ENCODE assay signal across 9 mouse cellular contexts in the genomic region with DNA sequence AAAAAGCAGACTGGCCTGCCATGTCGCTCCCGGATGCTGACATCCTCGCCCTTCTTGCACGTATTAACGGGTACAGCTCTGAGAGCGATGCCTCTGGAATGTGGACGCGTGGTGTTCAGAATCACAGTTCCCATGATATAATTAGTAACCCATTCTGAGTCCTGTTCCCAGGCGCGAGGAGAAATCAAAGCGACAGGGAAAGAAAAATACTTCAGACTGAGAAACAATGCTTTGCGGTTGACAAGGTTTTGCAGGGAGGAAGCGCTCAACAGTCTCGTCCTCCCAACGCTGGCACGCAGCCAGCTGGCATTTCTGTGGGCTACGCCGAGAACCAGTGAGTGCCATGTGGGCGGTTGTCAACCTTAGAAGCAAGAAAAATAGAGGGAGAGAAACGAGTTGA.
DNase-seq lines count a peak whose midpoint lies in the region; ATAC-seq and TF ChIP-seq lines count a peak whose summit lies in the region.
"Had no signal": no experiment of that assay in that cellular context is flagged by ENCODE, and none has a peak within 500 bp of the region (broad histone marks: within the 10 kb centered on the region; RNA-seq: fewer than 3 reads in every experiment).

No protein-coding gene starts in this region.

- H3K4me2 ChIP-seq in hindbrain, embryonic 14.5 days (replicated peaks): peak overlapping the region; percentile 38
- peak overlapping the region; percentile 42 for H3K4me2 ChIP-seq in midbrain, postnatal 0 days (ENCODE audit: low read depth, low read length, poor library complexity, severe bottlenecking)
- H3K4me2 ChIP-seq: limb, embryonic 13.5 days had no signal

- no peak overlapping the region for H3K9ac ChIP-seq in hindbrain, embryonic 14.5 days
- H3K9ac ChIP-seq in midbrain, postnatal 0 days (replicated peaks; ENCODE audit: low read length, poor library complexity, severe bottlenecking): 0 out of 2 replicates have a peak overlapping the region, but pooled peaks have one; percentile 33
- H3K9ac ChIP-seq: limb, embryonic 13.5 days had no signal

- no peaks in the 10 kb centered on the region for H3K36me3 ChIP-seq in hindbrain, embryonic 14.5 days (replicated peaks; ENCODE audit: control insufficient read depth, insufficient read depth)
- H3K36me3 ChIP-seq in midbrain, postnatal 0 days (ENCODE audit: insufficient read depth, low read length): no peaks in the 10 kb centered on the region
- H3K36me3 ChIP-seq: limb, embryonic 13.5 days had no signal

- TF ChIP-seq CTCF in midbrain, postnatal 0 days (IDR thresholded peaks at IDR 0.05): no peak

- H3K4me1 ChIP-seq in hindbrain, embryonic 14.5 days (replicated peaks; ENCODE audit: control insufficient read depth, insufficient read depth, low read length): 0 out of 2 replicates have a peak, but pooled peaks cover 3% of the 10 kb centered on the region
- H3K4me1 ChIP-seq in midbrain, postnatal 0 days (ENCODE audit: insufficient read depth, low read length): no peaks in the 10 kb centered on the region
- H3K4me1 ChIP-seq: limb, embryonic 13.5 days had no signal

- DNase-seq in thymus, postnatal 4 days: peak; percentile 8
- DNase-seq in thymus, postnatal 14 days: no peak
- peak; percentile 3 for DNase-seq in fat pad, adult 2 months (ENCODE audit: extremely low read depth, low read depth, low spot score)
- DNase-seq in hindbrain, embryonic 14.5 days (ENCODE audit: low spot score): peak; percentile 78
- peak; percentile 50 to 61 for DNase-seq in layer of hippocampus, postnatal 25 days (ENCODE audit: extremely low spot score in 1 of 2, low spot score in 1 of 2)
- DNase-seq in midbrain, postnatal 0 days (ENCODE audit: low spot score): peak; percentile 86

- H3K9me3 ChIP-seq in hindbrain, embryonic 14.5 days (ENCODE audit: control insufficient read depth, low read length): no peaks in the 10 kb centered on the region
- H3K9me3 ChIP-seq in midbrain, postnatal 0 days (ENCODE audit: low read length): no peaks in the 10 kb centered on the region
- H3K9me3 ChIP-seq: limb, embryonic 13.5 days had no signal

- H3K27ac ChIP-seq in hindbrain, embryonic 14.5 days: no peak overlapping the region
- H3K27ac ChIP-seq in midbrain, postnatal 0 days (ENCODE audit: low read depth, low read length): peak overlapping the region; percentile 38
- H3K27ac ChIP-seq: limb, embryonic 13.5 days had no signal

- 51% methylated on average over 20 of the region's 20 CpGs for WGBS in hindbrain, embryonic 14.5 days
- 40% methylated on average over 20 of the region's 20 CpGs for WGBS in midbrain, postnatal 0 days

- H3K4me3 ChIP-seq in hindbrain, embryonic 14.5 days (replicated peaks; ENCODE audit: low read length): peak overlapping the region; percentile 1; the same call in 1 of the 2 replicates
- H3K4me3 ChIP-seq in midbrain, postnatal 0 days (ENCODE audit: low read depth, low read length): peak overlapping the region; percentile 23
- H3K4me3 ChIP-seq: limb, embryonic 13.5 days had no signal

- H3K27me3 ChIP-seq in hindbrain, embryonic 14.5 days (ENCODE audit: control insufficient read depth, insufficient read depth, low read length): no peaks in the 10 kb centered on the region
- no peaks in the 10 kb centered on the region for H3K27me3 ChIP-seq in midbrain, postnatal 0 days (ENCODE audit: insufficient read depth, low read length)
- H3K27me3 ChIP-seq: limb, embryonic 13.5 days had no signal

- ATAC-seq in hindbrain, embryonic 14.5 days (ENCODE audit: low FRiP score): peak; percentile 66; the same call in 1 of the 2 replicates
- no peak for ATAC-seq in midbrain, postnatal 0 days (ENCODE audit: low FRiP score)
- ATAC-seq in CD4-positive, CD25-positive, alpha-beta regulatory T cell, adult 4 months: no peak
- ATAC-seq in monocyte, adult 5-6 weeks (replicated peaks; ENCODE audit: insufficient number of reproducible peaks, low FRiP score, low TSS enrichment, poor library complexity, severe bottlenecking): no peak
